Mouse (Mus musculus): ENCODE results near the gene Hemk1.

Hemk1 gene

GRCm38 (mm10) chr9:107338172-107338883 is at the start of gene Hemk1:
Gene Hemk1 (minus strand): TSS chr9:107338350.
- DNase-seq (ENCODE audit: low read depth, low spot score): peak; percentile 88

GRCm38 (mm10) chr9:107387708-107388107 is 49.6 kb upstream of the Hemk1 start:
- no peak for DNase-seq (ENCODE audit: low read depth, low spot score)

- DNase-seq (ENCODE audit: low read depth, low spot score): no peak
Measured at GRCm38 (mm10) chr9:107386722-107387121, 48.6 kb upstream of the Hemk1 start.

GRCm38 (mm10) chr9:107384396-107384795 is 46.2 kb upstream of the Hemk1 start:
- no peak for DNase-seq (ENCODE audit: low read depth, low spot score)

GRCm38 (mm10) chr9:107381723-107382122 is 43.6 kb upstream of the Hemk1 start:
- DNase-seq (ENCODE audit: low read depth, low spot score): no peak

- no peak for DNase-seq (ENCODE audit: low read depth, low spot score)
Measured at GRCm38 (mm10) chr9:107377961-107378512, 39.9 kb upstream of the Hemk1 start.

GRCm38 (mm10) chr9:107375451-107375850 is 37.3 kb upstream of the Hemk1 start:
- no peak for DNase-seq (ENCODE audit: low read depth, low spot score)

GRCm38 (mm10) chr9:107374623-107375022 is 36.5 kb upstream of the Hemk1 start:
- no peak for DNase-seq (ENCODE audit: low read depth, low spot score)

GRCm38 (mm10) chr9:107372441-107372840 is 34.3 kb upstream of the Hemk1 start:
- no peak for DNase-seq (ENCODE audit: low read depth, low spot score)

- no peak for DNase-seq (ENCODE audit: low read depth, low spot score)
Measured at GRCm38 (mm10) chr9:107370106-107370463, 31.9 kb upstream of the Hemk1 start.

- DNase-seq (ENCODE audit: low read depth, low spot score): no peak
Measured at GRCm38 (mm10) chr9:107369270-107370105, 31.3 kb upstream of the Hemk1 start.

GRCm38 (mm10) chr9:107368302-107368701 is 30.2 kb upstream of the Hemk1 start:
- DNase-seq (ENCODE audit: low read depth, low spot score): no peak

- DNase-seq (ENCODE audit: low read depth, low spot score): no peak
Measured at GRCm38 (mm10) chr9:107366644-107367043, 28.5 kb upstream of the Hemk1 start.

- no peak for DNase-seq (ENCODE audit: low read depth, low spot score)
Measured at GRCm38 (mm10) chr9:107360989-107361388, 22.8 kb upstream of the Hemk1 start.

GRCm38 (mm10) chr9:107357651-107358050 is 19.5 kb upstream of the Hemk1 start:
- DNase-seq (ENCODE audit: low read depth, low spot score): peak; percentile 31

- no peak for DNase-seq (ENCODE audit: low read depth, low spot score)
Measured at GRCm38 (mm10) chr9:107355870-107356765, 18.0 kb upstream of the Hemk1 start.

- no peak for DNase-seq (ENCODE audit: low read depth, low spot score)
Measured at GRCm38 (mm10) chr9:107354826-107355225, 16.7 kb upstream of the Hemk1 start.

GRCm38 (mm10) chr9:107349321-107349720 is 11.2 kb upstream of the Hemk1 start:
- peak; percentile 33 for DNase-seq (ENCODE audit: low read depth, low spot score)

- DNase-seq (ENCODE audit: low read depth, low spot score): no peak
Measured at GRCm38 (mm10) chr9:107347586-107348183, 9.5 kb upstream of the Hemk1 start.

- no peak for DNase-seq (ENCODE audit: low read depth, low spot score)
Measured at GRCm38 (mm10) chr9:107346081-107346480, 7.9 kb upstream of the Hemk1 start.

- DNase-seq (ENCODE audit: low read depth, low spot score): no peak
Measured at GRCm38 (mm10) chr9:107344027-107344426, 5.9 kb upstream of the Hemk1 start.
